Mouse (Mus musculus) neural tube, embryonic 11.5 days (tissue): ENCODE measurements around the gene Depdc5. TPM values are rescaled to one million over a fixed set of nuclear protein-coding genes. Genes with fewer than 3 reads are reported as not detected.
"Not testable (repeated sequence)": the region's sequence is repeated elsewhere in the genome, so short reads cannot be mapped to it uniquely, and the experiment has no call there.

Experiments
- ATAC-seq: fragments of 200-750 bp; cut with Nextera tagmentation; 2 replicates; pipeline ENCODE4 v1.8.0; 2017; ENCODE audit warnings: moderate number of reproducible peaks, mild to moderate bottlenecking, moderate TSS enrichment, moderate library complexity; ENCODE audit not compliant: insufficient read depth, low FRiP score, low TSS enrichment
- DNase-seq: peaks from one replicate; pipeline ENCODE4 v3.0.0-alpha.2; 2015; ENCODE audit warnings: low spot score
- H3K27ac ChIP-seq: fragments of 300-500 bp; sonication (generic); 2 replicates; pipeline ENCODE4 v1.5.1; 2014; ENCODE audit warnings: low read depth, mild to moderate bottlenecking, low read length
- H3K27me3 ChIP-seq: fragments of 300-500 bp; sonication (generic); 2 replicates; pipeline ENCODE4 v1.6.1; 2014; ENCODE audit warnings: mild to moderate bottlenecking, low read length, mixed read lengths; ENCODE audit not compliant: control insufficient read depth, insufficient read depth
- H3K36me3 ChIP-seq: fragments of 300-500 bp; sonication (generic); 2 replicates; pipeline ENCODE4 v1.6.1; 2014; ENCODE audit warnings: mild to moderate bottlenecking, low read length, moderate library complexity, mixed read lengths; ENCODE audit not compliant: control insufficient read depth, insufficient read depth
- H3K4me1 ChIP-seq: fragments of 300-500 bp; sonication (generic); 2 replicates; pipeline ENCODE4 v1.6.1; 2014; ENCODE audit warnings: low read length, mixed read lengths; ENCODE audit not compliant: control insufficient read depth, insufficient read depth
- H3K4me2 ChIP-seq: fragments of 300-500 bp; sonication (generic); 2 replicates; pipeline ENCODE4 v1.6.1; 2014; ENCODE audit warnings: low read depth, mild to moderate bottlenecking, moderate library complexity
- H3K4me3 ChIP-seq: fragments of 300-500 bp; sonication (generic); 2 replicates; pipeline ENCODE4 v1.5.1; 2014; ENCODE audit warnings: low read depth, low read length
- H3K9ac ChIP-seq: fragments of 300-500 bp; sonication (generic); 2 replicates; pipeline ENCODE4 v1.6.1; 2014; ENCODE audit warnings: mild to moderate bottlenecking, low read length
- H3K9me3 ChIP-seq: fragments of 300-500 bp; sonication (generic); 2 replicates; pipeline ENCODE4 v1.6.1; 2016; ENCODE audit warnings: low read length; ENCODE audit not compliant: control insufficient read depth
- WGBS: fragments of 180-500 bp; shearing (Covaris S2); extraction: QIAGEN DNeasy Blood & Tissue Kit; methylation state at CpG from one replicate; pipeline ENCODE4 v1.1.7; 2014; 5-methylcytosine and 5-hydroxymethylcytosine counted together
- polyA plus RNA-seq: library from polyadenylated mRNA; unstranded; fragments of >200 nt; fragmentation: Nextera tagmentation; extraction: Ambion mirVana; gene quantifications from 2 replicates; pipeline ENCODE4 v1.2.1, GENCODE M21; 2014

Gene Depdc5
- 33.9 and 39.7 TPM in 2 replicates for polyA plus RNA-seq

DNA sequence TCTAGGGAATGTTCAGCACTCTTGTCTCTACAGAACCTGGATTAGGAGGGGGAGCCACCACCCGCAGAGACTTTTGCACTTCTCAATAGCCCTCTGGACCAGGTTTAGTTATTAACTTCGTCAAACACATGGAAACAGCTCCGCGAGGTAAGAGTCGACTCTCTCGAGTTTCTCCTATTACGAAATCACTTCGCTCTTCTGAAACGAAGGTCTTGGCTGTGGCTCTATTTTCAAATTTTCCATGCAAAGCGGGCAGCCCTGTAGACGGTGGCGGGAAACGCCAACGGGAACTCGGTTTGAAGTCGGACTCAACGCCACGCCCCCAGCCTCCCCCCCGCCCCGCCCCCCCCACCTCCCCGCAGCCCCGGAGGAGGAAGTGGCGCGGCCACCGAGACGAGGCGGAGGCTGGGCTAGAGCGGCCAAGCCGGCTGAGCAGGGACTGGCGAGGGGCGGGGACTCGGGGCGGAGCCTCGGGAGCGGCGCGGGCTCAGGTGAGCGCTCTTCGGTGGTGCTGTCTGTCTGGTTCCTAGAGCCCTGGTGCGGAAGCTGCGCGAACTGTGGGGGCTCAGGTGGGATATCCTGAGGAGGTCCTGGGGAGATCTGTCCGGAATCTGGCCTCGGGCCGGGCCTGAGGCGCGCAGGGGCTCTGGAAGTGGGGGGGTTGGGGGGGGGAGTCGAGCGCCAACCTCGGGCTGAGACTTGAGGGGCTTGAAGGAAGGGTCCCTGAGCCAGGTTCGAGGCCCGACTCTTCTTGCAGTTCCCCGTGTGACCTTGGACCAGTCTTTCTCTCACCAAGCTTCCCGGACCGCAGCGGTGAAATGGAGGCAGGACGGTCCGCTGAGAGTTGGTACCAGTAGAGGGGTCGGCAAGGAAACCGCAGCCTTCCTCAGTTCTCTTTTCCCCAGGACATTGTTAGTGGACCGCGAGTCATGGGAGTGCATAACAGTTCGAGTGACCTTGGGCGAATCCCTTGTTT, at the start of gene Depdc5:
TSS of gene Depdc5 (plus strand) at position 449 of the 976 bp plus-strand sequence.
- DNase-seq = peak; percentile 91
- peak within 1 kb of the TSS; percentile 75 for H3K4me2 ChIP-seq
- peak within 1 kb of the TSS; percentile 74 for H3K4me3 ChIP-seq
- H3K27ac ChIP-seq = 0 out of 2 replicates have a peak within 1 kb of the TSS, but pooled peaks have one; percentile 29
- peak; percentile 98 for ATAC-seq
- WGBS = under 1% methylated on average over 60 of the region's 64 CpGs
- H3K36me3 ChIP-seq = peaks cover 6% of the 10 kb centered on the region
- H3K9me3 ChIP-seq = no peaks in the 10 kb centered on the region
- no peaks in the 10 kb centered on the region for H3K27me3 ChIP-seq
- peak within 1 kb of the TSS; percentile 74 for H3K9ac ChIP-seq
- H3K4me1 ChIP-seq = peaks cover 5% of the 10 kb centered on the region; the same call in 1 of the 2 replicates

DNA sequence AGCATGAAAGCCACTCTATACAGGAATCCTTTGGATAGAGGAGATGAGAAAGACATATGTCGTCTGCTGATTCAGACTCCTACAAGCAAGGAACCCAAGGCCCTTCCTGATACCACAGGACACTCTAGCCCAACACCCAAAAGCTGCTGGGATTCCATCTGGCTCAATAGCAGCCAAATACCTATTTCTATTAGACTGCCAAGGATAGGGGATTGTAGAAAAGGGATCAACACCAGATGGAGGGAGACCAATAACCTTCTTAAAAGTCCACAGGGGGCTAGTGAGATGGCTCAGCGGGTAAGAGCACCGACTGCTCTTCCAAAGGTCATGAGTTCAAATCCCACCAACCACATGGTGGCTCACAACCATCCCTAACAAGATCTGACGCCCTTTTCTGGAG, 48.1 kb upstream of the Depdc5 start:
- ATAC-seq = no peak
- Histone ChIP-seq H3K9me3 (no peaks in the 10 kb centered on the region), H3K4me1 (no peaks in the 10 kb centered on the region), H3K27me3 (no peaks in the 10 kb centered on the region), H3K4me3 (no peak overlapping the region), H3K4me2 (no peak overlapping the region), H3K9ac (no peak overlapping the region), H3K27ac (no peak overlapping the region), H3K36me3 (peaks cover 2% of the 10 kb centered on the region; the same call in 1 of the 2 replicates)
- DNase-seq = no peak
- WGBS = 94% methylated on average over 4 of the region's 4 CpGs

DNA sequence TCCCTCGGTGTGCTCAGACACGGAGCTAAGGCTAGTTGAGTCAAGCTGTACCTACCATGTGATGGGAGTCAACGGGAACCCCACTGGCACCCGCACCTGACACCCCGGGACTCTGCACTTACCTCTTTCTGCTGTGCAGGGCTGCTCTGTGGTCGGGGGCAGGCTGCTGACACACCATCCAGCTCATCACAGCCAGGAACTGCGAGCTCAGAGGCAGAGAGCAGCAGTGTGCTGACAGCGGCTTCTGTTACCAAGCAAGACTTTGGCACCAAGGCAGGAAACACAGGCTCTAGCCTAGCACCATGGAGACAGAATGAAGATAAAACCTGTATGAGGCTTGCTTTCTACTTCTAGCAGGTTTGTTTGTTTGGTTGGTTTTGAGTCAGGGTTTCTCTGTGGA, 43.0 kb upstream of the Depdc5 start:
- DNase-seq (no peak), ATAC-seq (no peak)
- H3K9ac ChIP-seq = no peak overlapping the region
- H3K27me3 ChIP-seq = no peaks in the 10 kb centered on the region
- no peaks in the 10 kb centered on the region for H3K9me3 ChIP-seq
- no peak overlapping the region for H3K4me3 ChIP-seq
- WGBS = 92% methylated on average over 8 of the region's 8 CpGs
- H3K36me3 ChIP-seq = peaks cover 3% of the 10 kb centered on the region; the same call in 1 of the 2 replicates
- no peak overlapping the region for H3K27ac ChIP-seq
- H3K4me1 ChIP-seq = no peaks in the 10 kb centered on the region
- no peak overlapping the region for H3K4me2 ChIP-seq

- Histone ChIP-seq H3K9me3 (no peaks in the 10 kb centered on the region), H3K4me2 (no peak within 1 kb of the TSS), H3K27ac (no peak within 1 kb of the TSS), H3K9ac (no peak within 1 kb of the TSS), H3K4me3 (no peak within 1 kb of the TSS), H3K4me1 (no peaks in the 10 kb centered on the region), H3K27me3 (no peaks in the 10 kb centered on the region), H3K36me3 (peaks cover under 1% of the 10 kb centered on the region)
- ATAC-seq (no peak), DNase-seq (no peak)
- 94% methylated on average over 7 of the region's 7 CpGs for WGBS
Observed at GRCm38 (mm10) chr5:32827009-32827408, 36.5 kb upstream of the Depdc5 start, which contains the start of gene Gm20671. Gene Gm20671, minus strand, starts transcription at chr5:32827109.

DNA sequence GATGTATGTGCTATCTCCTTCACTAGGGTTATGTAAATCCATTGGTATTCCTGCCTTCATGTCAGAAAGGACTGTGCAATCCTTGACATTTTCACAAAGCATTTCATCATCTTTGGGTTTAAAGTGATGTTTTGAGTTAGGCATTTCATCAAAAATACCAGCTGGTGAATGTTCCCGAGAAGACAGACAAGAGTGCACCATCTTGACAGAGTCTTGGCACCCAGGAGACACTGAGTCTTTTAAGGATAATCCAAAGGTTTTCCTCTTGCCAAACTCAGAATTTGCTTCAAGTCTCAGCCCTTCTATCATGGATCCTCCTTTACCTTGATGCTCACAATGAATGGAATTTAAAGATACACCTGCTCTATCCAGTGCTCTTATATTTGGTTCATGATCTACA, 34.7 kb upstream of the Depdc5 start:
- not testable (repeated sequence) for H3K4me2 ChIP-seq, H3K4me1 ChIP-seq, H3K9me3 ChIP-seq, H3K36me3 ChIP-seq, H3K9ac ChIP-seq, DNase-seq, H3K4me3 ChIP-seq, ATAC-seq, H3K27ac ChIP-seq, H3K27me3 ChIP-seq
- WGBS = 91% methylated on average over 1 of the region's 1 CpGs

GRCm38 (mm10) chr5:32830054-32830453, 33.4 kb upstream of the Depdc5 start:
- H3K9ac ChIP-seq = no peak overlapping the region
- H3K9me3 ChIP-seq = no peaks in the 10 kb centered on the region
- H3K4me1 ChIP-seq = no peaks in the 10 kb centered on the region
- DNase-seq = no peak
- no peaks in the 10 kb centered on the region for H3K27me3 ChIP-seq
- H3K4me3 ChIP-seq = no peak overlapping the region
- peaks cover 8% of the 10 kb centered on the region for H3K36me3 ChIP-seq
- no peak overlapping the region for H3K4me2 ChIP-seq
- H3K27ac ChIP-seq = no peak overlapping the region
- no peak for ATAC-seq
- WGBS = 89% methylated on average over 2 of the region's 2 CpGs

DNA sequence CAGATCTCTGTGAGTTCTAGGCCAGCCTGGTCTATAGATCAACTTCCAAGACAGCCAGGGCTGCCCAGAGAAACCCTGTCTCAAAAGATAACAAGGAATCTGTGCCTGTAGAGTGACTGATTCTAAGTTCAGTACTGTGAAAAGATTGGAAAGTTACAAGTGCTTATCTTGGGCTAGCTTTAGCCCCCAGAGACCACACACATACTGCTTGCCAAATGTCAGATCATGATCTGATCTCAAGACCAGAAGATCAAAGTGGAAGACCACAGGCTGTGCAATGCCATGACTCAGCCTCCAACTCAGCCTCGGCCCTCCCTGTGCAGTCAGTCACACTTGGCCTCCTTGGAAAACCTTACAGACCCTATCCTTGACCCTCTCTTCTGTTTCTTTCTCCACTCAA, 29.0 kb upstream of the Depdc5 start:
- WGBS = 82% methylated on average over 1 of the region's 1 CpGs
- Histone ChIP-seq H3K27ac (no peak overlapping the region), H3K9me3 (no peaks in the 10 kb centered on the region), H3K27me3 (no peaks in the 10 kb centered on the region), H3K9ac (no peak overlapping the region), H3K4me2 (no peak overlapping the region), H3K4me3 (no peak overlapping the region), H3K4me1 (no peaks in the 10 kb centered on the region), H3K36me3 (peaks cover 12% of the 10 kb centered on the region)
- DNase-seq = no peak
- ATAC-seq = no peak

GRCm38 (mm10) chr5:32836976-32837375, 26.5 kb upstream of the Depdc5 start:
- no peak overlapping the region for H3K9ac ChIP-seq
- H3K27ac ChIP-seq = no peak overlapping the region
- H3K27me3 ChIP-seq = no peaks in the 10 kb centered on the region
- H3K4me1 ChIP-seq = no peaks in the 10 kb centered on the region
- no peak overlapping the region for H3K4me3 ChIP-seq
- no peak overlapping the region for H3K4me2 ChIP-seq
- H3K36me3 ChIP-seq = peaks cover 20% of the 10 kb centered on the region
- no peaks in the 10 kb centered on the region for H3K9me3 ChIP-seq
- ATAC-seq (no peak), DNase-seq (no peak)
- WGBS = 94% methylated on average over 5 of the region's 5 CpGs

- Histone ChIP-seq H3K27ac (no peak overlapping the region), H3K4me2 (no peak overlapping the region), H3K36me3 (peaks cover 16% of the 10 kb centered on the region), H3K4me3 (no peak overlapping the region), H3K27me3 (no peaks in the 10 kb centered on the region), H3K9me3 (no peaks in the 10 kb centered on the region), H3K4me1 (no peaks in the 10 kb centered on the region), H3K9ac (no peak overlapping the region)
- no peak for DNase-seq
- WGBS = 91% methylated on average over 2 of the region's 2 CpGs
- ATAC-seq = no peak
Observed at GRCm38 (mm10) chr5:32840029-32840428, 23.5 kb upstream of the Depdc5 start.
